Mouse (Mus musculus) left cerebral cortex, adult 18-20 months (tissue): ENCODE data around the gene Faim2. TPM values are rescaled to one million over a fixed set of nuclear protein-coding genes. Genes with fewer than 3 reads are reported as not detected.

Source experiments
- DNase-seq, 2 experiments: peaks; one replicate each; pipeline ENCODE4 v3.0.0; 2021 to 2022; ENCODE audit warnings: low spot score in 2 of 2, mixed read lengths in 1 of 2
- long read RNA-seq, 2 experiments: library from polyadenylated mRNA; stranded (forward); transcript quantifications; one replicate each; pipeline ENCODE4 v2.0.0; 2021
- total RNA-seq, 2 experiments: library from RNA; stranded (reverse); gene quantifications; 2 replicates each; pipeline ENCODE4 v1.2.3; 2021

Faim2 gene
- total RNA-seq, result 100 to 1,000 TPM; 451 to 453 TPM
- long read RNA-seq, experiment 1, full-length matches to known transcripts, result 531 of 682 reads
- long read RNA-seq, experiment 1, partial matches to known transcripts, result 23 of 682 reads
- long read RNA-seq, experiment 1, other reads (novel, unspliced or antisense), result 128 of 682 reads
- long read RNA-seq, experiment 2, full-length matches to known transcripts, result 324 of 428 reads
- long read RNA-seq, experiment 2, partial matches to known transcripts, result 16 of 428 reads
- long read RNA-seq, experiment 2, other reads (novel, unspliced or antisense), result 88 of 428 reads

DNA sequence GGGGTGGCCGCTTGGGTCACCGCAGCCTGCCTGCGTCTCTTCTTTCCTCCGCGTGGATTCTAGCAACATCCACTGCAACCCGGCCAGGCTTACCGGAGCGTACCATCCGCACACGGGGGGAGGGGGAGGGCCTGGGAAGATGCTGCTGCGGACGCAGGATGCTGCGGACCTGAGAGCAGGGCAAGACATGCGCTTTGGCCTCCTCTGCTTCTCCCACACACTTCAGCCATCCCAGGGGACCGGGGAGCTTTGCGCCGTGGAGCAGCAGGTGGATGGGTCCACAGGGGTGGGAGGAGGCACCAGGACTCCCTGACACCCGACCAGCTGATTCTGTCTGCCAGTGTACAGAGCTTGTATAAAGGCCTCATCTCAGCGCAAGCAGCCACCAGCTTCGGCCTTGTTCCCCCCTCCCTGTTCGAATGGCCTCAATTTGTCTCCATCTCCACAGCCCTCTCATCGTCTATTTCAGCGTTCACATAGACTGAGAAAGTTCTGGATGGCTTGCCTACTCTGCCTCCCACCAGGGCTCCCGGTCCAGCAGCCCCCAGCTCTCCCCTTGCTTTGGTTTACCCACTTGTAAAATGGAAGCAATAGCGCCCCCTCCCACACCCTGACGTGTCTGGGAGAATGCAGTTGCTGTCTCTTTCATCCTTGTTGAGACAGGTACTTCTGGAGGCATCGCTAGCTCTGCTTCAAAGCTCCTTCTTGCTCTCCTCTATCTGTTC, at the start of gene Faim2:
Faim2 (minus strand) TSS at position 537 of the 725 bp plus-strand sequence.
- peak; percentile 74 to 82 for DNase-seq

DNA sequence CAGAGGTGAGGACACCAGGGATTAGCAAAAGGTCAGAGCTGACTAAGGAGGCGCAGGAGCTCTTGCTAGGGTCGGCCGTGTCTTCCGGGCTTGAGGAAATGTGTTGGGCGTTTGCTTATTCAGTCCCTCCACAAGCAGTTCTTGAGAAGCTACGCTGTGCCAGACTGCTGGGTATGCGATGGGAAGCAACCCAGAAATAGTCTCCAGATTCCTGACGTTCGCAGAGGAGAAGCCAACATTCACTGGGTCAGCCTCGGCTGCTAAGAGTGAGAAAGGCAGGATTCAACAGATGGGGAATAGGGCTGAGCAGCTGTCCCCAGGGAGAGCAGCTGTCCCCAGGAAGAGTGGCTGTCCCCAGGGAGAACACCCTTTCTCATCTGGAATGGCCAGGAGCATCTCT, 41.2 kb upstream of the Faim2 start:
- peak; percentile 12 to 31 for DNase-seq

DNA sequence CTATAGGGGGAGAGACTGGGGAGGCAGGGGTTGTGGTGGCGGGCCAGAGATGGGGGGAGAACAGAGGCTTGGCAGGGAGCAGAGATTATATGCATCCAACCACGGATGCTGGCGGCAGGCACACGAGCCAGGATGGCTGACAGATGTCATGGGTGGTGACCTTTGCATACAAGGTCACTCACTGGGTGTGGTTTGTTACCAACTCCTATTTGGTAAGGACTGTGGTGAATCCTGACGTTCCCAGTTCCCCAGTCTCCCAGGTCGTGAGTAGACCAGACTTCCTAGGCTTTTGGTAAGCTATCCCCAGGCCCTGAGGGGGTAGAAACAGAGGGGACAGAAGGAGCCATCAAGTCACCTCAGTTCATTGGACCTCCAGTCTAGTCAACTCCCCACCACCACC, 40.7 kb upstream of the Faim2 start:
- DNase-seq, result no peak

DNA sequence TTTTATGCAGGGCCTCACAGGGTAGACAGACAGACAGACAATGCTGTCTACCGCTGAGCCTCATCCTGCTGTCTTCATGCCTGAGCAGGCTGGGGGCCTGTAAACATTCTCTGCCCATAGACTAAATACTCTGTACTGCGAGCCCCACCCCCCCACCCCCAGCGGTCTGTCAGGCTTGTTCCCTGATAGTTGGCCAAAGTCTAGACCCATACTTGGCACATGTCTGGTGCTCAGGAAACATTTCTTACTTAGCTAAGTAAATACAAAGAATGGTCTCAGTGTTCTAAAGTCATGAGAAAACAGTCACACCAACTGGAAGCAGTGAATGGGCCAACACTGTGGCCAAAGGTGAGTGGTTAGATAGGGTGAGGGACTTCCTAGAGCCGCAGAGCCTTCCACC, 39.4 kb upstream of the Faim2 start:
- no peak for DNase-seq

DNA sequence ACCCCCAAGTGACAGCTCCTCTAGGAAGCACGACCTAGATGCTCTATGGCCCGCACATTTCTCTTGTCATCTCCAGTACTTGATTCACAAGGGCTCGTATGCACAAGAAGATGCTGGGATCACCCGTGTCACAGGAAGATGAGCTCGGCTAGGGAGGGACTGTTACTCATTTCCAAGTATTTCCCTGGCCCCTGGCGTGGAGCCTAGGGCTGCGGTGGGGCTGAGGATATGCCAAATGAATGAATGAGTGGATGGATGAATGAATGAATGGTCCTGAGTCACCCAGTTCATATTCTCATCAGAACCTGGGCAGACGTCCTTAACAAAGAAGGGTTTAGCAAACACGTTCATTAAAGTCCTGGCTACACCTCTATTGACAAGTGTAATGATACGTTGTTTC, 32.3 kb upstream of the Faim2 start:
- DNase-seq, result no peak

DNA sequence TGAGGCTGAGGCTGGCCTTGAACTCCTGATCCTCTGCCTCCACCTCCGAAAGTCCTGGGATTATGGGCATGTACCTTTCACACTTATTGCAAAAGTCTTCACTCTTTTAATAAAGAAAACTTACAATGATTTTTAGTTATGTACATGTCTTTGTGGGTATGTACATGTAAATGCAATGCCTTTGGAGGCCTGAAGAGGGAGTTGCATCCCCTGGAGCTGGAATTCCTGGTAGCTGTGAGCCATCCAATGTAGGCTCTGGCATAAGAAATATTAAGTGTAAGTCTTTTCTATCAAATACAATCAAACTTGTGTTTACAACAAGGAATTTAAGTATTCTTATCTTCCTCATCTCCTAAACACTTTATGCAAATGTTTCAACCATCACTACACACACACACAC, 31.0 kb upstream of the Faim2 start:
- no peak for DNase-seq

DNA sequence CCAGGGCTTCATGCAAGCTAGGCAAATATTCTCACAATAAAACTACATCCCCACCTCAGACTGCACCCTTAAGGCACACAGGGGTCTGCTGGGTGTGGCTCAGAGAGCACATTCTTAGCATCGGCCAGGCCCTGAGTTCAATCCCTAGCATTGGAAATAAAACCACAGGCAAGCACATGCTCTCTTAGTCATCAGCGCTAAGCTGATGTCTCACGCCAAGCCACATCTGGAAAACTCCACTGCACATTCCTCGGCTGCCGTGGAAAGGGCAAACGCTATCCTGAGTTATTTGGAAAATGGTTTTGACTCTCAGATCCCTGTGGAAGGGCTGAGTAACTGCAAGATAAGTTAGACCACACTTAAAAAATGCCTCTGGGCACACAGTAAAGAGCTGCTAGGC, 25.8 kb upstream of the Faim2 start:
- DNase-seq, result no peak

DNA sequence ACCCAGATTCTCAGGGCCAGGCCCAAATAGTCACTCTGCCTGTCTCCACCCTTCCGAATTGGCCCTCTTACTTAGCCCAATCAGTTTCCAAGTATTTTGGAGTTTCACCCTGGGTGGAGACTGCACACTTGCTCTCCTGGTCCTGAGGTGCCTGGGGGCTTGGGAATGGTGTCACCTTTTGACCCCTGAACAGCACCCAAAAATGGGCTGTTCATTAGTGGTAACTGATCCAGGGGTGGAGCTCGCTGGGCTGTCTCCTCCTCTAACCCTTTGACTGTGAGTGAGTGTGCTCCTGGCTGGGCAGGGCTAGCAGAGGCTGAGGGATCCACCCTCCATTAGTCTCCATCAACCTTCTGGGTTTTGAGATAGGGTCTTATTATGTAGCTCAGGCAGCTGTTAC, 21.9 kb upstream of the Faim2 start:
- DNase-seq, result no peak

DNA sequence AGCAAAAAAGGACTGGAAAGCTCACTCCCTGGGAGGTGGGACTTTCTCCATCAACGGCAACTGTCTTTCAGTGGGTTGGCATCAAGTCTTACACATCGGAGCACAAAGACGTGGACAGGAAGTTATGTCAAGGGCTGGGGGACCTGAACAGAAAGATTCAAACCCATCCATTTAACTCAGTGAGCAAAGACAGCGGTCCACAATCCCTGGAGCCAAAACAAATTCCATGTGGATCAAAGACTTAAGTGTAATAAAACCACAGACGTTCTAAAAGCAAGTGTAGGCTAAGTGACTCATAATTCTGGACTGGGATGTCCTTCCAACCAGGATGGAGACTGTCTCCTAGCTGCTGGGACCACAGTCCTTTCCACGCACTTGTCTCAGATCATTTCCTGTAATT, 19.8 kb upstream of the Faim2 start:
- DNase-seq, result no peak

DNA sequence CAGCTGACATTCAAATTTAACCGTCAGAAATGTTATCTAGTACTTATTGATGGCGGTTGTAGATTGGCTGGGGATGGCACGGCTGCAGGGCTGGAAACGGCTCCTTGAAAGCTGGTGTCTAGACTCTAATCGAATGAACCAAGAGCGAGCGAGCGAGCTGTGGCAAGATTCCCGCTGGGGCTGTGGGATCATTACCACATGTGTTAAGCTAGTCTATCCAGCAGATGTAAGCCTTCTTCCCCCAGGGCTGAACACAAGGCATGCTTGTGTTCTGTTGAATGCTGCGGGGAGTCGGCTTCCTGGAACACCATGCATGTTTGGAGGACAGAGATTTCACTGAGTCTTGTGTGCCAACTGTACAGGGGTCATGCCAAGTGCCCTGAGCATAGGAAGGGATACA, 18.6 kb upstream of the Faim2 start:
- no peak for DNase-seq

DNA sequence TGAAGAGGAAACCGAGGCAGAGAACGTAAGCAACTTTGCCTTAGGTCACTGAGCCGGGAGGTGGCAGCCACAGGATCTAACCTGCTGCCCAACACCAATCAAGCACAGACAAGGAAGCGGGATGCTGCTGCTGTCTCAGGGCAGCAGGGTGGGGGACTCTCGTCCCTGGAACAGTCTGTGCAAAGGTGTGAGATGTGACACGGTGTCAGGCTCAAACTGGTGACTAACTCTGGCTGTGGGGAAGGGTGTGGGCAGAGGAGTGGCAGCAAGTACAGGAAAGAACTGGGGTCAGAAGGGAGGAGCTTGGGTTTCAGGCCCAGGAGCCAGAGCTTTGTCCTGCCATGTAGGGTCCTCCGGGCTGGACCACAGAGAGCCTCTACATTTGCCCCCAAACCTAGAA, 16.1 kb upstream of the Faim2 start:
- no peak for DNase-seq

DNA sequence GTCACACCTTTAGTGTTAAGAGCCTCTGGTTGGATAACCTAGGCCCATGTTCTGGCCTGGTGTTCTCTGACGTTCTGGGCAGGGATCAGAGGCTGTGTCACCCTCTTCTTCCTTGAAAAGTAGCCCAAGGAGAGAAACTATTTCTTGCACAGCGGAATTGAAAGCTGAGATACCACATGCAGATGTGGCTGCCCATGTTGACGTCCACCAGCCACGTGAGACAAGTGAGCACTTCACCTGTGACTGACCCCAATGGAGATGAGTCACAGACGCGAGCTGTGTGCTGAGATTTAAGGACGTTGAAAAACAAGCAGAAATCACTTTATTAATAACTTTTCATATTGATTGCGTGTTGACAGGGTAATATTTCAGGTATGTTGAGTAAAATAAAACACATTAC, 11.9 kb upstream of the Faim2 start:
- DNase-seq, result no peak

DNA sequence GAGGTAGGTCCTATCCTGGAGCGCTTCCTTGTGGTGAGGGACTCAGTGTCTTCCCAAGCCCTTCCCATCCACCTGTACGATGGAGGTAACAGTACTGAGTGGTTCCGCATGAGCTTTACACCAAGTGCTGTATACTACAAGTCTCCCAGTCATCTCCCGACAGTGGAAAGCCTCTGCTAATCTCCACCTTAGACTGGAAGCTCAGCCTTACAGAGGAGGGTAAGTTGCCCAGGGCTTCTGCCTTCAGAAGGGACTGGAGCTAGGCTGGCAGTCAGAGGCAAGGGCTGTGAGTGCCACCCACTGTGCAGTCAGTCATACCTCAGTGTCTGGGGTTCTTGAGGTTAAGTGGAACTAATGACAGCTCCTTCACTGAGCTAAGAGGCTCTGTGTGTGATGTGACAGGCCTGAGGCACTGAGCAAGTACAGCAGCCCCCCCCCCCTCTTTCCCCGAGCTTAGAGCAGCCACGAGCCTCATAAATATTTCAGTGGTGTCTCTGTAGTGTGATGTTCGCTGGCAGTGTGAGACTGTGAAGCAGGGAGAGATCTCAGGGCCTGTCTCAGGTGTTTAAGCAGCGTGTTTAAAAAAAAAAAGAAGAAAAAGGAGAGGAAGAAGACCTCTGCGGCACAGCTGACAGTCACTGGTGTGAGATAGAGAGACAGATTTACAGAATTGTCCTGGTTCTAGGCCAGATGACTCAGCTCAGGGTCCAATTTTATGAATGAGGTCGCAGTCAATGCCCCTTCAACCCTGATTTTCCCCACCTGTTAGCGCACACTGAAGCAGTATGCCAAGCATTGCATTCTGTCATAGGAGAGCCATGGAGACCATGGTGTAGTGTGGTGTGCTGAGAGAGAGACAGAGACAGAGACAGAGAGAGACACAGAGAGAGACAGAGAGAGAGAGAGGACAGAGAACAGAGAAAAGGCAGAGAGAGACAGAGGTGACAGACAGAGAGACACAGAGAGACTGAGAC, 9.2 kb upstream of the Faim2 start:
- DNase-seq, result no peak

DNA sequence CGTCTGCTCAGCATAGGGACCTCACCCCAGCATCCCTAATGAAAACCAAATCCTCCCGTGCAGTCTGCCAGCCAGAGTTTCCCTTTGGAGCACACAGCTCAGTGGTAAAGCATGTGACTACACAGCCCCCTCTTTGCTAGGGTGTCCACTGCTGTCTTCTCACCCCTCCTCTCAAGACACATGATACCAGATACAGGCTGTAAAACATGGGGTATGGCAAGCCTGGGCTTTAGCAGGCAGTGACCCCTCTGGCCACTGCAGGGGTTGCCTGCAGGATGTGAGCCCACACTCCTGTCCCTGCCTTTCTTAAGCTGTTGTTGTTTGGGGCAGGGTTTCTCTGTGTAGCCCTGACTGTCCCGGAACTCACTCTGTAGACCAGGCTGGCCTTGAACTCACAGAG, 4.1 kb upstream of the Faim2 start:
- DNase-seq, result no peak

DNA sequence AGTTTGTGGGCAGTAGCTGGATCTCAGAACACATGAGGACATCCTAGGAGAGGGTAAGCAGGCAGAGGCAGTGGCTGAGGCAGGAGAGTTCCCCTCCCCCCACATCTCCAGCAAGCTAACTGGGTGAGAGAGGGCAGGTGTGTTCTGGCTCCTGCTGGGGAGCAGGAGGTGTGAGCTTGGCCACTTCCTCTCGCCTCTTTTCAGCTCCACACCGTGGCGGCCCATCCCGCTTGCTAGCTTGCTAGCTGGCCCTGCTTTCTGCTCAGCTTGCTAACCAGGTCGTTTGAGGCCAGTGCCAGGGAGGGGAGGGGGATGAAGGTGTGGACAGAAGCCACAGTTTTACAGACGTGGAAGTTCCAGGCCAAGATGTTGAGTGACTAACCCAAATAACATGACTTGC, 3.2 kb upstream of the Faim2 start:
- DNase-seq, result no peak

DNA sequence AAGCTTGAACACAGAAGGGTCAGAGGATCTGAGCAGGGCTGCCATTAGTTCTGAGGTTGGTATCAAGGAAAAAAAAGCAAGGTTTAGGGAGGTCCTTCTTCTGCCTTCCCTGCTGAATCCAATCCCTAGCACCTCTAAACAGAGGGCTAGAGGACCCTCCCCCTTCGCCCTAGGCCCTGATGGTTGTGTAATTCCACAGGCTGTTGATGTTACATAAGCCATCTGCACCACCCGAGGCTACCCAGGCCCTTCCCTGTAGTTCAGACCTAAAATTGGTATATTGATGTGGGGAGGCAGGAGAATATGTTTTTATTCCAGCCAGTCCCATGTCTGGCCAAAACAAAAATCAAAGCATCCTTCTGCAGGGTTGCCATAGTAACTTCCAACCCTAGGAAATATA, 1.3 kb downstream of the Faim2 start:
- peak; percentile 43 to 48 for DNase-seq

DNA sequence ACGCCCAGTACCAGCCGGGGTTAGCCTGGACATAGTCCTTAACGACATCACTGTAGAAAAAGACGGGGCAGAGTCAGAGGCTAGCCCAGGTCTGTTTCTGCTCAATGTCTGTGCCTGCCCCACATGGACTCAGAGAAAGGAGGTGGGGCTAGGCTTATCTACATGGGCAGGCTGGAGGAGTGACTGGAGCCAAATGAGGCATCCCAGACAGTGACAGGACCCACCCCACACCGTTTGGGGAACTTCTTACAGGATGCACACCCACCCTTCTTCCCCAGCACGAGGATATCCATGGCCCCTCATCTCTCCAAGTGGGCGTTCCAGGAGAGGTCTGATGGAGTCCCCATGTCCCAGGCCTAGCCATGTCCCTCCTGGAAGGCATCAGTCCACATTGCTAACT, 7.7 kb downstream of the Faim2 start:
- no peak for DNase-seq

DNA sequence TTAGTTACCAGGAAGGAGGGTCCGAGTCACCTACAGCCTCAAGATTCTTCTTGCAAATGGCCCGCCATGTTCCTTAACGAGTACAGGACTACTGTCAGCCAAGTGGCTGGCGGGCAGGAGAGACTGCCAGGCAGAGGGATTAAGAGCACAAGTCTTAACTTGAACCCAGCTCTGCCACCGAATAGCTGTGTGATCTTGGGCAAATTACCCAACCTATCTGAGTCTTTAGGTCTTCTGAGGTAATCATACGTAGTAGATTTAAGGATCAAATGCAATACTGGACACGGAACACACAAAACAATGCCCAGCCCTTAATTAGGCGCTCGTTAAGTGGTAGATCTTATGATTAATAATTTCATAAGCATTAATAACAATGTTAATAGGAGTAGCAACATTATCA, 8.3 kb downstream of the Faim2 start:
- no peak for DNase-seq

DNA sequence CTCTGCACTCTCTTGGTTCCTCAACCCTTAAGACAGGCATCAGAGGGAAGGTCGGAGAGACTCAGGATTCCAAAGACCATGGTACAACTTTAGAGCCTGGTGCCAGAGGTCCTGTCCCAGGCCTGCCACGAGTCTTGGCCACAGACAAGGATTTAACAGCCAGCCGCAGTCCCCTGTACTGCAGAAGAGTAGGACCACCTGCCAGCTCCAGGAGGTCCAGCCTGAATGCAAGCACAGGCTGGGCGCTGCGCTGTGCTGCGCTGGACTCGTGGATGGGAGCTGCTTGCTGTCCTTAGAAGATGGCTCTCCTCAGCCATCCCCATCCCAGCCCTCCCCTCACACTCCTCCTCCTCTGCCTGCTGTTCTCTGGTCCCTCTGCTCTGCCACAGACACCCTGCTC, 10.2 kb downstream of the Faim2 start:
- DNase-seq, result no peak

DNA sequence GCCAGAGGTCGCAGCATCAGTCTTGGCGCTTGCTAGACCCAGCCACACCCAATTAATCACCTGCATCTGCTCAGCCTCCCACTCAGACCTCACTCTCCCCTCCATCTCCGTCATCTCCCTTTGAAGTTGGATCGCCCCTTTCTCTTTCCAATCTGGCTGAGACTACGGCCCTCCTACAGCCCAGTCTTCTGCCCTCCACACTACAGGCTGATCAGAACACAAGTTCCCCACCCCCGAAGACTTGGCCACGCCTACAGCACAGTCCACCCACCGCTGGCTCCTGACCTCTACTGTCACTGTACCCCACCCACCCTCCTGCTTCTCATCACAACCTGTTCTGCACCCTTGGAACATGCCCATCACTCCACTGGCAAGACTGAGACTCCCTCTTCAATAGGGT, 11.2 kb downstream of the Faim2 start:
- no peak for DNase-seq

DNA sequence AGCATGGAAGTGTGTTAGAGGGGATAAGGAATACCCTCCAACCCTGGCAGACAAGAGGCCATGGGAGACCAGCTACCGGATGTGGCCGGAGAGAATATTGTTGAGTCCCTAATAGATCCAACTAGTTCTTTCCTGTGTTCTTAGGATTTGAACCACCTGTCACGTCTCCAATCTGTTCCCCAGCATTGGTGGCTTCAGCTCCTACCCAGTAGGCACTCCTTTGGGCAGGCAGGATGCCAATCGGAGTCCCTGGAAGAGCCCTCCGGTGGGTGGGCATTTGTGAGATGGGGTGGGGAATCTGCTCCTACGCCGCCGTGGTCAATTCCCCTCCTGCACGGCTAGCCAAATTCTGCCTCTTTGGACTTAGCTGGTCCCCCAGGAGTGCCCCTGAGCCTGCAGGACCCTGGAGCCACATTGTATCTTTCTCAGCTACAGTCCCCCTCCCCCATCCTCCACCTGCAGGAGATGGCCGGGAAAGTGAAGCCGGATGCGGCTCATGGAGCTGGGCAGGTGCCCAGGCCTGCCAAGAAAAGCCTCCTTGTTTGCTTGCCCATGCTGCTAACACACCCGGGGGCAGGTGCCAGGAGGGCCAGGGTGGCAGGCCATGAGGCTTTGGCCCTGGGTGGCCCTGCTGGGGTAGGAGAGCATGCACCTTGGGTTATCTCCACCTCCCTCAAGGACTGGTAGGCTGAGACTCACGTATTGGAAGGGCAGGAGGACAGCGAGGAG, 16.0 kb downstream of the Faim2 start:
- DNase-seq, result no peak
